Mouse (Mus musculus) lung, embryonic 16.5 days (tissue): ENCODE results near the gene Fam124a. TPM values are rescaled to one million over a fixed set of nuclear protein-coding genes. Genes with fewer than 3 reads are reported as not detected.

Experiments
- ATAC-seq: fragments of 200-750 bp; cut with Nextera tagmentation; 2 replicates; pipeline ENCODE4 v1.8.0; 2017; ENCODE audit warnings: low read depth, mild to moderate bottlenecking, moderate library complexity
- H3K27ac ChIP-seq: fragments of 300-500 bp; sonication (generic); 2 replicates; pipeline ENCODE4 v1.5.1; 2014; ENCODE audit warnings: mild to moderate bottlenecking, control low read depth, low read length
- H3K27me3 ChIP-seq: fragments of 300-500 bp; sonication (generic); 2 replicates; pipeline ENCODE4 v1.6.1; 2014; ENCODE audit warnings: low read depth, low read length, mixed read lengths; ENCODE audit not compliant: control insufficient read depth, insufficient read depth
- H3K36me3 ChIP-seq: fragments of 300-500 bp; sonication (generic); 2 replicates; pipeline ENCODE4 v1.6.1; 2014; ENCODE audit warnings: low read length; ENCODE audit not compliant: control insufficient read depth, insufficient read depth
- H3K4me1 ChIP-seq: fragments of 300-500 bp; sonication (generic); replicated peaks from 2 replicates; pipeline ENCODE4 v1.6.1; 2014; ENCODE audit warnings: low read length, mixed read lengths; ENCODE audit not compliant: control insufficient read depth, insufficient read depth
- H3K4me2 ChIP-seq: fragments of 300-500 bp; sonication (generic); 2 replicates; pipeline ENCODE4 v1.6.1; 2014; ENCODE audit warnings: low read depth, low read length, control low read depth
- H3K4me3 ChIP-seq: fragments of 300-500 bp; sonication (generic); 2 replicates; pipeline ENCODE4 v1.5.1; 2014; ENCODE audit warnings: mild to moderate bottlenecking, low read length, control low read depth
- H3K9ac ChIP-seq: fragments of 300-500 bp; sonication (generic); 2 replicates; pipeline ENCODE4 v1.6.1; 2014; ENCODE audit warnings: low read length, control low read depth
- H3K9me3 ChIP-seq: fragments of 300-500 bp; sonication (generic); 2 replicates; pipeline ENCODE4 v1.6.1; 2016; ENCODE audit warnings: low read length; ENCODE audit not compliant: control insufficient read depth
- WGBS: fragments of 180-500 bp; shearing (Covaris S2); extraction: QIAGEN DNeasy Blood & Tissue Kit; methylation state at CpG from one replicate; pipeline ENCODE4 v1.1.7; 2014; 5-methylcytosine and 5-hydroxymethylcytosine counted together
- polyA plus RNA-seq: library from polyadenylated mRNA; unstranded; fragments of >200 nt; fragmentation: Nextera tagmentation; extraction: Ambion mirVana; gene quantifications from 2 replicates; pipeline ENCODE4 v1.2.1, GENCODE M21; 2015

Fam124a gene
- polyA plus RNA-seq, 1 experiment from 2014 or later, result 5.9 TPM

- no peaks in the 10 kb centered on the region for H3K27me3 ChIP-seq
- H3K9me3 ChIP-seq, result no peaks in the 10 kb centered on the region
- no peak overlapping the region for H3K27ac ChIP-seq
- no peak for ATAC-seq
- WGBS, result 48% methylated on average over 1 of the region's 1 CpGs
- no peak overlapping the region for H3K4me3 ChIP-seq
- no peaks in the 10 kb centered on the region for H3K4me1 ChIP-seq
- H3K36me3 ChIP-seq, result no peaks in the 10 kb centered on the region
- H3K9ac ChIP-seq, result no peak overlapping the region
- H3K4me2 ChIP-seq, result no peak overlapping the region
Observed at GRCm38 (mm10) chr14:62602271-62602670, 46.7 kb downstream of the Fam124a start.

DNA sequence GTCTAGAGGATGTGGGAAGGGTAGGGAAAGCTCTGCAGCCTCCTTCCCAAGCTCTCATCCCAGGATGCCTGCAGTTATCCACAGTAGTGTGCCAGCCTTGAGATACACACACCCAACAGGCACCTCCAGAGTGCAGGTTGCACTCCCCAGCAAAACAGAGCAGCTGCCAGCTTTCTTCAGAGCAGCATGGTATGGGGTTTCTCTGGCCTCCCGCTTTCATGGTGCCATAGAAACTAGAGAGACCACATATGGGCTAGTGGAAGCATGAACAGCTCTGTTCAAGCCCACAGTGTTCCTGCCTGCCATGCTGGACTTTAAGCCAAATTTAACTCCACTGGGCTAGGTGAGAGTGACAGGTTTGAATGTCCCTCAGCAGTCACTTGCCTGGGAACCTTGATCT is 47.3 kb downstream of the Fam124a start:
- H3K36me3 ChIP-seq, result no peaks in the 10 kb centered on the region
- 100% methylated on average over 1 of the region's 1 CpGs for WGBS
- no peaks in the 10 kb centered on the region for H3K27me3 ChIP-seq
- H3K4me3 ChIP-seq, result no peak overlapping the region
- no peaks in the 10 kb centered on the region for H3K4me1 ChIP-seq
- no peaks in the 10 kb centered on the region for H3K9me3 ChIP-seq
- H3K4me2 ChIP-seq, result no peak overlapping the region
- ATAC-seq, result no peak
- H3K27ac ChIP-seq, result no peak overlapping the region
- H3K9ac ChIP-seq, result no peak overlapping the region

DNA sequence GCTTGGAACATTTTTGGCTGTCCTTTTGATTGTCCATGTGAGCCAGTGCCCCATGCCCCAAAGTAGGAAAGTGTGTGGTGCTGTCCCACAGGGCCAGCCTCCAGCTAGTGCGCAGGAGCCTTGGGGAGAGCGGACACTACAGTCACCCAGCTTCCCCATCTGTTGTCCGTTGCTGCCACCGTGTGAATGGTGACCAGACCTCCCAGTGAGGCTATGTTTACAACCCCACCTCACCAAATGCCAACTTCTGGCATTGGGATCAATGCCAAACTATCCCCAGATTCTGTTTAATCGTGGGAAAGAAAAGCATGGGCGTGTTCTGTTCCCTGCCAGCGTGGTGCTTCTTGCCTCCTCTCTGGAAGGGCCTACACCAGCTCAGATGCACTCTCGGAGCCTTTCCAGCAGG is 52.3 kb downstream of the Fam124a start:
- no peak overlapping the region for H3K27ac ChIP-seq

DNA sequence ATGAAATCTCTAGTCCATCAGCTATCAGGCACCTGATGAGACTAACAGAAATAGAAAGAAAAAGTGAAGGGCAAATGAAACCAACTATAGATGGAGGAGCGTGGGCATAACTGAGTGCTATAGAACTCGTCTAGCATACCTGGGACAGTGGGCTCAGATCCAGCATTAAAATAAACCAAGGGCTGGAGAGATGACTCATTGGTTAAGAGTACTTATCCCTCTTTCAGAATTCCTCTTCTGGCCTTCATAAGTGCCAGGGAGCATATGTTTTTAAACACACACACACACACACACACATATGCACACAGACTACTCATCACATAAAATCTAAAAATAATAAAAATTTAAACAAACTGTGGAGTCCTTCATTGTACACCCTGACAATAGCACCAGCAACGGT is 54.4 kb downstream of the Fam124a start:
- Histone ChIP-seq H3K27ac (no peak overlapping the region), H3K27me3 (no peaks in the 10 kb centered on the region), H3K4me1 (no peaks in the 10 kb centered on the region), H3K9me3 (no peaks in the 10 kb centered on the region), H3K36me3 (no peaks in the 10 kb centered on the region), H3K4me3 (no peak overlapping the region), H3K9ac (no peak overlapping the region), H3K4me2 (no peak overlapping the region)
- ATAC-seq, result no peak
- 40% methylated on average over 3 of the region's 3 CpGs for WGBS

More for the DNA sequence above, 52.3 kb downstream of the Fam124a start:
- H3K4me2 ChIP-seq, result no peak overlapping the region
- no peak overlapping the region for H3K4me3 ChIP-seq
- no peak for ATAC-seq
- H3K27me3 ChIP-seq, result no peaks in the 10 kb centered on the region
- 58% methylated on average over 8 of the region's 8 CpGs for WGBS
- H3K9me3 ChIP-seq, result no peaks in the 10 kb centered on the region
- H3K36me3 ChIP-seq, result no peaks in the 10 kb centered on the region
- no peak overlapping the region for H3K9ac ChIP-seq
- H3K4me1 ChIP-seq, result no peaks in the 10 kb centered on the region

DNA sequence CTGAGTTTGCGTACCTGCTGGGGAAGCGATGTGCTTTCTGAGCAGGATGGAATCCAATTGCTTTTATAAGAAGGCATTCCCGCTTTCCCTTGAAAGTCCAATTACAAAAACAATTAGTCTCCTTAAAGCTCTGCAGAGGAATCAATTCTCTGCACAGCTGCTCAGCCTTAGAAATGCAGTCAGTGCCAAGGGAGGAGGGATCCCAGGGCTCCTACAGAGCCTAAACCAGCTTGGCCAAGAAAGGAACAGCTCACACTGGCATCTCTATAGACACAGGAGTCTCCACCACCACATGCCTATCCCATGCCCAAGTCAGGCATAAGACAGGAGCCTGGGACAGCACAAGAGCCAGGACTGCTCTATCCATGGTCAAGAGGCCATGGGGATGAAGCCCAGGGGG is 66.9 kb downstream of the Fam124a start:
- Histone ChIP-seq H3K9ac (no peak overlapping the region), H3K27ac (no peak overlapping the region), H3K36me3 (no peaks in the 10 kb centered on the region), H3K4me1 (no peaks in the 10 kb centered on the region), H3K4me3 (no peak overlapping the region), H3K9me3 (no peaks in the 10 kb centered on the region), H3K4me2 (no peak overlapping the region), H3K27me3 (no peaks in the 10 kb centered on the region)
- no peak for ATAC-seq
- WGBS, result 84% methylated on average over 3 of the region's 3 CpGs

DNA sequence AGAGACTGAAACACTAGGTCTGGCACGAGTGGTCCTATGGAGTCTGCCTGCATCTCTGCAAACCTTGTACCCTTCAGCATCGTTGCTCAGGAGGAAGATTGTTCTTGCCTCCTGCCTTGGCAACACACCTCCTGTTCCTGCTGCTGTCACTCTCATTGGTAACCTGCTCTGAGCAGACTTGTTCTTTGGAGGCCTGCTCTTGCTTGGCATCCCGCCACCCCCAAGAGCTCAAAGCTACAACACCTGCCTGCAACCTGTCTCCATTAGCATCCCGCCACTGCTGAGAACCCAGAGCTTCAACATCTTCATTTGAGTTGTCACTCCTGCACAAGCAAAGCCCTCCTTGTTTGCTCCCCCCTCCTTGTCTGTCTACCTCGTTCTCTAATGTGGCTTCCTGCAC is 72.4 kb downstream of the Fam124a start:
- no peak overlapping the region for H3K4me2 ChIP-seq
- H3K9ac ChIP-seq, result no peak overlapping the region
- no peaks in the 10 kb centered on the region for H3K9me3 ChIP-seq
- no peak for ATAC-seq
- no peaks in the 10 kb centered on the region for H3K36me3 ChIP-seq
- no peak overlapping the region for H3K27ac ChIP-seq
- 82% methylated on average over 5 of the region's 5 CpGs for WGBS
- no peak overlapping the region for H3K4me3 ChIP-seq
- H3K4me1 ChIP-seq, result no peaks in the 10 kb centered on the region
- H3K27me3 ChIP-seq, result no peaks in the 10 kb centered on the region

DNA sequence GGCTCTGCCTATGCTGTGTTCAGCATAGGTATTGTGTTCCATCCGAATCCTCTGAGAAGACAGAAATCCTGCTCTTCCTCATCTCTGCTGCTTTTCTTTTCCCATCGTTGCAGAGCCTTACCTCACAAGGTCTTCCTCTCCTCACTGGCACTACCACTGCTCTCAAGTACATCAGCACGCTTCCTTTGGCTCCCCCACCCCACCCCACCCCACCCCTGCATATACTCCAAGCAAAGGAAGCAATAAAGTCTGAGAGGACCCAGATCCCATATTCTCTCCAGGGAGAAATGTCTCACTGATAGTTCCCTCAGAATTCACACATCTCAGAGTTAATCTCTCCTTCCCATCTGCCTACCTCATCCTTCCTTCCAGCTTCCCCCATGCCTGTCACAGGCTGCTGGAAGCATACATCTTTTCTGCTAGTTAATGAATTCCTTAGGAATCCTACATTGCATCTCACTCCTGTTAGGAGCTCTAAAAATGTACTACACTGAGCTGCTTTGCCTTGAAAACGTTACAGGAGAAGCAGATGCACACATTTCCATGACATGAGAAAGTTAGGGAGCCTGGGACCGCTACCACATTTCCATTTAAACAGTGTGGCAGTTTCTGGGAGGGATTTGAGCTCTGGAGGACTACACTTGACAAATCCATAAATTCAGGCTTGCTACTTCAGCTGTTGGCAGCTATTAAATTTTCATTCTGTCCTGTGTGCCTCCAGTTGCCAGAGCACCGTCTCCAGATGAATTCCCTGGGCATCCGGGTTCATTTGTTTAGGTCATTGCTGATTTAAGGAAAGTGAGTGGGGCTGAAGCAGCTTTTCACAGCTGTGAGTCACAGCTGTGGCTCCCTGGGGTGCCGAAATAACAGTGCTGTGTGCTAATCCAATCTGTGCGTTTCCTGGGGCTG is 82.2 kb downstream of the Fam124a start:
- ATAC-seq, result no peak
- H3K36me3 ChIP-seq, result no peaks in the 10 kb centered on the region
- H3K4me3 ChIP-seq, result no peak overlapping the region
- H3K4me1 ChIP-seq, result no peaks in the 10 kb centered on the region
- no peak overlapping the region for H3K4me2 ChIP-seq
- H3K9me3 ChIP-seq, result no peaks in the 10 kb centered on the region
- WGBS, result 28% methylated on average over 9 of the region's 9 CpGs
- no peak overlapping the region for H3K27ac ChIP-seq
- H3K27me3 ChIP-seq, result no peaks in the 10 kb centered on the region
- no peak overlapping the region for H3K9ac ChIP-seq

DNA sequence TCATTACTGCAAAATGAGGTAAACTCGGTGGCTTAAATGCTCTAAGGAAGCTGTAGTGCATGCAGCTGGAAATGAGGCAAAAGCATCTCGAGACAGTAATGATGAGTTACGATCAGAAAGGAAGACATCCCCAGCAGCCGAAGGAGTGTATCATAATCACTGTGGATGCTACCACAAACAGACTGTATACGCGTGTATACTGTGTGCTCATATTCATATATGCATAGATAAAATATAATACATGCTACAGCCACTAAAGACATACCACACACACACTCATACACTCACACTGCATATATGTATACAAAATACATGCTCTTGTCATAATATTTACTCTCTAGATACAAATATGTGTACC is 82.8 kb downstream of the Fam124a start:
- no peak for ATAC-seq
- no peaks in the 10 kb centered on the region for H3K4me1 ChIP-seq
- no peaks in the 10 kb centered on the region for H3K36me3 ChIP-seq
- H3K4me2 ChIP-seq, result no peak overlapping the region
- H3K27me3 ChIP-seq, result no peaks in the 10 kb centered on the region
- no peak overlapping the region for H3K4me3 ChIP-seq
- no peak overlapping the region for H3K9ac ChIP-seq
- no peaks in the 10 kb centered on the region for H3K9me3 ChIP-seq
- WGBS, result 48% methylated on average over 6 of the region's 6 CpGs
- no peak overlapping the region for H3K27ac ChIP-seq

DNA sequence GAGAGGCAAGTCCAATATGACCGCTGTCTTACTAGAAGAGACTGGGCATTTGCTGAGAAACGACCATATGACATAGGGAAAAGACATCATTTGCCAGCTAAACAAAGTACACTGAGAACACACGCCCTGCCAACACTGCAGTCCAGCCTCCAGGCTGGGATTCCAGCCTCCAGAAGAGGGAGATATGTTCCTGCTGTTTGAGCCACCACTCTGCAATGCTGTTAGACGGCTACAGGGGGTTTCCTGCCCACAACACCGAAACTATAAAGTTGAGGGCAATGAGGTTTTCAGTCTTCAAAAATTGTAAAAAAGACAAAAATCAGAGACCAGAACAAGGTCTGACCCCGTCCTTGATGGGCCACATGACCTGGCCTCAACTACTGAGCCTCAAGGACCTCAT is 83.6 kb downstream of the Fam124a start:
- Histone ChIP-seq H3K9ac (no peak overlapping the region), H3K27me3 (no peaks in the 10 kb centered on the region), H3K36me3 (no peaks in the 10 kb centered on the region), H3K4me1 (no peaks in the 10 kb centered on the region), H3K27ac (no peak overlapping the region), H3K4me2 (no peak overlapping the region), H3K4me3 (no peak overlapping the region), H3K9me3 (no peaks in the 10 kb centered on the region)
- ATAC-seq, result no peak
- 58% methylated on average over 6 of the region's 6 CpGs for WGBS
